Mouse (Mus musculus) heart, embryonic 11.5 days (tissue): Measurements from ENCODE around the gene Il21. TPM values are rescaled to one million over a fixed set of nuclear protein-coding genes. Genes with fewer than 3 reads are reported as not detected.

Experiments used
- ATAC-seq: fragments of 200-750 bp; cut with Nextera tagmentation; replicated peaks from 2 replicates; pipeline ENCODE4 v1.8.0; 2017; ENCODE audit warnings: moderate library complexity; ENCODE audit not compliant: insufficient number of reproducible peaks, low FRiP score, low TSS enrichment
- H3K27ac ChIP-seq: fragments of 300-500 bp; sonication (generic); 2 replicates; pipeline ENCODE4 v1.5.1; 2014; ENCODE audit warnings: mild to moderate bottlenecking, low read depth, low read length
- H3K27me3 ChIP-seq: fragments of 300-500 bp; sonication (generic); 2 replicates; pipeline ENCODE4 v1.6.1; 2014; ENCODE audit warnings: mild to moderate bottlenecking, low read length, mixed read lengths; ENCODE audit not compliant: control insufficient read depth, insufficient read depth
- H3K36me3 ChIP-seq: fragments of 300-500 bp; sonication (generic); 2 replicates; pipeline ENCODE4 v1.6.1; 2014; ENCODE audit warnings: mild to moderate bottlenecking, low read length, moderate library complexity, mixed read lengths; ENCODE audit not compliant: control insufficient read depth, insufficient read depth
- H3K4me1 ChIP-seq: fragments of 300-500 bp; sonication (generic); 2 replicates; pipeline ENCODE4 v1.6.1; 2014; ENCODE audit warnings: low read length; ENCODE audit not compliant: control insufficient read depth, insufficient read depth
- H3K4me2 ChIP-seq: fragments of 300-500 bp; sonication (generic); 2 replicates; pipeline ENCODE4 v1.6.1; 2014; ENCODE audit warnings: mild to moderate bottlenecking, moderate library complexity
- H3K4me3 ChIP-seq: fragments of 300-500 bp; sonication (generic); 2 replicates; pipeline ENCODE4 v1.5.1; 2014; ENCODE audit warnings: low read depth, low read length
- H3K9ac ChIP-seq: fragments of 300-500 bp; sonication (generic); 2 replicates; pipeline ENCODE4 v1.6.1; 2014; ENCODE audit warnings: mild to moderate bottlenecking, low read depth, low read length, moderate library complexity
- H3K9me3 ChIP-seq: fragments of 300-500 bp; sonication (generic); replicated peaks from 2 replicates; pipeline ENCODE4 v1.6.1; 2016; ENCODE audit warnings: low read length; ENCODE audit not compliant: control insufficient read depth
- WGBS: fragments of 180-500 bp; shearing (Covaris S2); extraction: QIAGEN DNeasy Blood & Tissue Kit; methylation state at CpG from one replicate; pipeline ENCODE4 v1.1.7; 2014; ENCODE audit not compliant: insufficient replicate concordance; 5-methylcytosine and 5-hydroxymethylcytosine counted together
- polyA plus RNA-seq: library from polyadenylated mRNA; unstranded; fragments of >200 nt; fragmentation: Nextera tagmentation; extraction: Ambion mirVana; gene quantifications from 2 replicates; pipeline ENCODE4 v1.2.1, GENCODE M21; 2014

The Il21 gene
- polyA plus RNA-seq = not detected in 2 replicates

DNA sequence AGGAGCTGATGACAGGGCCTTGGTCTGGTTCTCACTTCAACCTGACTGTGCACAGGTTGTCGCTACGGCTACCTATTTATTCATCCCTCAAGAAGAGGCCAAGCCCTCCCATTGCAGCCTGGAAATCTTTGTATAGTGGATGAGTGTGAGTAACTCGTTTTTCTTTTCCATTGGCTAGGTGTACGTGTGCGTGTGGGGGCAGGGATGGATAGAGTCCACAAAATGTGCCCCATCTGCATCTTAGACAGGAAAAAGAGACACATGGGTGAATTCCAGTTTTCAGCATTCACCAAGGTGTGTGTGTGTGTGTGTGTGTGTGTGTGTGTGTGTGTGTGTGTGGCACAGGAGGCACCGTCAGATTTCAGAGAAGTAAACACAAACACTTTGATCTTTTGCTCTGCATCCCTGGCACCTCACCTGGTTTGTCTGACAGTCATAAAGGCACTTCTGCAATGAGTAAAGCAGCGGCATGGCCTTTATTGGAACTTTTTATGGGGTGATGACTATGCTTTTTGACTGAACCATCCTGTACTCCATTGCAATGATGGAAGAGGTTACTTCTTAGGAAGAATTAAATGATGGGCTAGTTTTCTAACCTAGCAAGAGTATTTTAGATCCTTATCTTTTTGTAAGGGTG, at the start of gene Il21:
Gene Il21, minus strand, starts transcription at position 51 of the 637 bp plus-strand sequence.
- no peaks in the 10 kb centered on the region for H3K36me3 ChIP-seq
- H3K27ac ChIP-seq = no peak within 1 kb of the TSS
- H3K4me2 ChIP-seq = no peak within 1 kb of the TSS
- no peaks in the 10 kb centered on the region for H3K9me3 ChIP-seq
- 80% methylated on average over 7 of the region's 7 CpGs for WGBS
- H3K27me3 ChIP-seq = no peaks in the 10 kb centered on the region
- no peaks in the 10 kb centered on the region for H3K4me1 ChIP-seq
- ATAC-seq = no peak
- H3K9ac ChIP-seq = no peak within 1 kb of the TSS
- no peak within 1 kb of the TSS for H3K4me3 ChIP-seq

DNA sequence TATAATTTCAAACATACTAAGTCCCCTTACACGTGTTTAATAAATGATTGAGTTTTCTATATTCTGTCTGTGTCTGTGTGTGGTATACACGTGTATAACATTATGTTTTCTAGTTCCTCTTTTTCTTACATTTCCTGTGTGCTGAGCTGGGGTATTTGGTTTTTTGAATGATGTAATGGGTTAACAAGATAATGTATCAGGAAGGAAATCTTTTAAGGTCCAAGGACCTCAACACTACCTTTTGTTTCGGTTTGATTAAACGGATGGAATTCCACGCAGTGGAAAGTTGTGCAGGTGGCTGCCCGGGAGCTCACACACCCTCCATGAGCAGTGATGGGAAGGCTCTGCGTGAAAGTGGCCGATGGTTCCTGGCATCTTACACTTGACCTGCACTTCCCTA, 48.4 kb upstream of the Il21 start:
- no peak for ATAC-seq
- no peak overlapping the region for H3K4me3 ChIP-seq
- 70% methylated on average over 8 of the region's 8 CpGs for WGBS
- no peak overlapping the region for H3K27ac ChIP-seq
- H3K9ac ChIP-seq = no peak overlapping the region
- no peak overlapping the region for H3K4me2 ChIP-seq
- no peaks in the 10 kb centered on the region for H3K4me1 ChIP-seq
- H3K36me3 ChIP-seq = no peaks in the 10 kb centered on the region
- no peaks in the 10 kb centered on the region for H3K27me3 ChIP-seq
- H3K9me3 ChIP-seq = no peaks in the 10 kb centered on the region

- WGBS = 86% methylated on average over 1 of the region's 1 CpGs
- ATAC-seq = no peak
- no peak overlapping the region for H3K27ac ChIP-seq
Observed at GRCm38 (mm10) chr3:37280221-37280620, 47.8 kb upstream of the Il21 start.

GRCm38 (mm10) chr3:37274661-37275060, 42.2 kb upstream of the Il21 start:
- H3K4me2 ChIP-seq = no peak overlapping the region
- ATAC-seq = no peak
- H3K36me3 ChIP-seq = no peaks in the 10 kb centered on the region
- WGBS = 59% methylated on average over 6 of the region's 6 CpGs
- H3K9ac ChIP-seq = no peak overlapping the region
- no peaks in the 10 kb centered on the region for H3K9me3 ChIP-seq
- no peak overlapping the region for H3K4me3 ChIP-seq
- H3K27me3 ChIP-seq = no peaks in the 10 kb centered on the region
- no peak overlapping the region for H3K27ac ChIP-seq
- no peaks in the 10 kb centered on the region for H3K4me1 ChIP-seq

More at GRCm38 (mm10) chr3:37280221-37280620, 47.8 kb upstream of the Il21 start:
- Histone ChIP-seq H3K4me3 (no peak overlapping the region), H3K36me3 (no peaks in the 10 kb centered on the region), H3K9me3 (no peaks in the 10 kb centered on the region), H3K27me3 (no peaks in the 10 kb centered on the region), H3K4me1 (no peaks in the 10 kb centered on the region), H3K4me2 (no peak overlapping the region), H3K9ac (no peak overlapping the region)

- Histone ChIP-seq H3K4me3 (no peak overlapping the region), H3K36me3 (no peaks in the 10 kb centered on the region), H3K4me1 (no peaks in the 10 kb centered on the region), H3K9me3 (no peaks in the 10 kb centered on the region), H3K4me2 (no peak overlapping the region), H3K27ac (no peak overlapping the region), H3K27me3 (no peaks in the 10 kb centered on the region), H3K9ac (no peak overlapping the region)
- no peak for ATAC-seq
- 79% methylated on average over 7 of the region's 7 CpGs for WGBS
Observed at GRCm38 (mm10) chr3:37273092-37273491, 40.7 kb upstream of the Il21 start.

- no peaks in the 10 kb centered on the region for H3K27me3 ChIP-seq
- no peak overlapping the region for H3K9ac ChIP-seq
- no peaks in the 10 kb centered on the region for H3K9me3 ChIP-seq
- H3K4me2 ChIP-seq = no peak overlapping the region
- H3K36me3 ChIP-seq = no peaks in the 10 kb centered on the region
- ATAC-seq = no peak
- no peak overlapping the region for H3K4me3 ChIP-seq
- H3K4me1 ChIP-seq = no peaks in the 10 kb centered on the region
- no peak overlapping the region for H3K27ac ChIP-seq
- 2% methylated on average over 1 of the region's 1 CpGs for WGBS
Observed at GRCm38 (mm10) chr3:37271209-37271608, 38.8 kb upstream of the Il21 start.

DNA sequence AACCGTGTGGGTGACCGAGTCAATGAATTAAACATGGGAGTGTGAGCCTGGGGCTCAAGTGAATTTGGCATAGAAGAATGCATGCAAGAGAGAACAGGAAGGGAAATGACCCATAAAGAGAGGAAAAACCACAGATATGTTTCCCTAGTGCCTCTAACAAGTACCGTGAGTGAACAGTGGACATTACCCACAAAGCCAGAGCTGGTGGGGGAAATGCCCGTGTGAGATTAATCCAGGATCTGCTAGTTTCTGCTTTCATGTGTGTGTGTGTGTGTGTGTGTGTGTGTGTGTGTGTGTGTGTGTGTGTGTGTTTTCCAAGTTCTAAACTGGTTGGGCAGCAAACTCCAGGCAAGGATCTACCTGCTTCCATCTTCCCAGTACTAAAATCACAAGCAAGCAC, 37.5 kb upstream of the Il21 start:
- H3K36me3 ChIP-seq = no peaks in the 10 kb centered on the region
- WGBS = 80% methylated on average over 4 of the region's 4 CpGs
- no peak overlapping the region for H3K4me3 ChIP-seq
- ATAC-seq = no peak
- H3K9ac ChIP-seq = no peak overlapping the region
- no peak overlapping the region for H3K27ac ChIP-seq
- H3K27me3 ChIP-seq = no peaks in the 10 kb centered on the region
- no peaks in the 10 kb centered on the region for H3K4me1 ChIP-seq
- H3K4me2 ChIP-seq = no peak overlapping the region
- no peaks in the 10 kb centered on the region for H3K9me3 ChIP-seq

GRCm38 (mm10) chr3:37268338-37268737, 35.9 kb upstream of the Il21 start:
- Histone ChIP-seq H3K27me3 (no peaks in the 10 kb centered on the region), H3K9me3 (no peaks in the 10 kb centered on the region), H3K4me1 (no peaks in the 10 kb centered on the region), H3K4me2 (no peak overlapping the region), H3K36me3 (no peaks in the 10 kb centered on the region), H3K9ac (no peak overlapping the region), H3K4me3 (no peak overlapping the region), H3K27ac (no peak overlapping the region)
- ATAC-seq = no peak
- 86% methylated on average over 11 of the region's 11 CpGs for WGBS

- Histone ChIP-seq H3K27me3 (no peaks in the 10 kb centered on the region), H3K4me3 (no peak overlapping the region), H3K9ac (no peak overlapping the region), H3K27ac (no peak overlapping the region), H3K36me3 (no peaks in the 10 kb centered on the region), H3K4me2 (no peak overlapping the region), H3K4me1 (no peaks in the 10 kb centered on the region), H3K9me3 (no peaks in the 10 kb centered on the region)
- ATAC-seq = no peak
- 45% methylated on average over 10 of the region's 10 CpGs for WGBS
Observed at GRCm38 (mm10) chr3:37259331-37259999, 27.0 kb upstream of the Il21 start.
